Mouse (Mus musculus) stomach, postnatal 0 days (tissue): ENCODE results near the gene 4931406P16Rik.

Source experiments
- CTCF ChIP-seq: IDR thresholded peaks from 2 replicates; pipeline ENCODE4 v1.5.1; 2016; ENCODE audit warnings: antibody characterized with exemption, low read depth, mild to moderate bottlenecking, moderate library complexity
- EP300 ChIP-seq: optimal IDR thresholded peaks from 2 replicates; pipeline ENCODE3; 2016; ENCODE audit warnings: antibody characterized with exemption

GRCm38 (mm10) chr7:34255137-34255536, 58.2 kb downstream of the 4931406P16Rik start:
- TF ChIP-seq CTCF (no peak), EP300 (no peak)
